Comparison of ENCODE assay signal across 8 mouse cellular contexts in the genomic region with DNA sequence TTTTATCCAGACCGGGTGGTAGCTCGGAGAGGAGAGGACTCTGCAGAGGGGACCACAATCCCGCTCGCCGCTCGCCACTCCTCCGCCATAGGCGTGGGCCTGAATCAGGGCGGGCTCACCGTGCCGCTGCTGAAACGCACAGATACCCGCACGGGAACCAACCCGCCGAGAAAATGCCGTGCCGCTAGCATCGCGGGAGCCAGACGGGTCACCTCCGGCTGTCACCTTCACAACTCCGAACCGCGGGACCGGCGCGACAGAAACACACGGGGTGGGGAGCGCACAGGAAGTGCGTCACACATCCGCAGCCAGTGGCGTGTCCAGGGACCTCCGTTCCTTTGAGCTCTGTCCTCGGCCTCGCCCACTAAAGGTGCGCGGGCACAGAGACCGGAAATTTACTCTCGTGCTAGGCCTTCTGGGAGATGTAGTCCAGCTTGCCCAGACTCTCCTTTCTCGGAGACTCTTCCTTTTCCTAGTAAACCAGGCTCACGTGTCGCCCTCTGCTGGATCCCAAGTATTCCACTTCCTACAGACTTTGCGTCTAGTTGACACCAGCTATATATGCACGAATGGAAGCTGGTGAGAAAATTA. TPM values are rescaled to one million over a fixed set of nuclear protein-coding genes. Genes with fewer than 3 reads are reported as not detected.
DNase-seq lines count a peak whose midpoint lies in the region; ATAC-seq and TF ChIP-seq lines count a peak whose summit lies in the region.

Ndufv1 (minus strand) TSS at position 375 of the 591 bp plus-strand sequence.

- no peak for TF ChIP-seq POLR2A in bone marrow macrophage, adult 2 months (IDR thresholded peaks at IDR 0.05; ENCODE audit: borderline replicate concordance, low read depth, low read length)
- TF ChIP-seq POLR2A in embryonic fibroblast, embryonic 13.5 days (IDR thresholded peaks at IDR 0.05; ENCODE audit: low read depth, low read length), result peak; percentile 64

- no peaks in the 10 kb centered on the region for H3K9me3 ChIP-seq in kidney, embryonic 14.5 days (ENCODE audit: control insufficient read depth, low read length)
- no peaks in the 10 kb centered on the region for H3K9me3 ChIP-seq in limb, embryonic 15.5 days

- peak; percentile 99 for ATAC-seq in kidney, embryonic 14.5 days (ENCODE audit: low FRiP score, low TSS enrichment)
- peak; percentile 98 for ATAC-seq in limb, embryonic 15.5 days (ENCODE audit: insufficient number of reproducible peaks, low FRiP score, low TSS enrichment, low read depth)

- no peak for TF ChIP-seq CTCF in bone marrow macrophage, adult 2 months (IDR thresholded peaks at IDR 0.05; ENCODE audit: low read depth, low read length)
- peak; percentile 56; the same call in 1 of the 2 replicates for TF ChIP-seq CTCF in embryonic fibroblast, embryonic 13.5 days (IDR thresholded peaks at IDR 0.05; ENCODE audit: borderline replicate concordance, insufficient read depth, low read length)

- peak within 1 kb of the TSS; percentile 69 for H3K4me2 ChIP-seq in kidney, embryonic 14.5 days (replicated peaks; ENCODE audit: low read depth, low read length)
- H3K4me2 ChIP-seq in limb, embryonic 15.5 days, result peak within 1 kb of the TSS; percentile 58

- WGBS in kidney, embryonic 14.5 days, result under 1% methylated on average over 42 of the region's 45 CpGs
- WGBS in limb, embryonic 15.5 days, result under 1% methylated on average over 45 of the region's 45 CpGs

- H3K4me3 ChIP-seq in bone marrow macrophage, adult 2 months (ENCODE audit: insufficient read depth, low read length), result peak within 1 kb of the TSS; percentile 91
- H3K4me3 ChIP-seq in embryonic fibroblast, embryonic 13.5 days (ENCODE audit: insufficient read depth, low read length), result peak within 1 kb of the TSS; percentile 77
- H3K4me3 ChIP-seq in kidney, embryonic 14.5 days (ENCODE audit: low read length), result peak within 1 kb of the TSS; percentile 69
- H3K4me3 ChIP-seq in limb, embryonic 15.5 days, result peak within 1 kb of the TSS; percentile 67

- H3K9ac ChIP-seq in kidney, embryonic 14.5 days (ENCODE audit: low read depth, low read length), result peak within 1 kb of the TSS; percentile 62
- H3K9ac ChIP-seq in limb, embryonic 15.5 days, result peak within 1 kb of the TSS; percentile 81

- peaks cover 6% of the 10 kb centered on the region for H3K4me1 ChIP-seq in bone marrow macrophage, adult 2 months (ENCODE audit: control insufficient read depth, insufficient read depth, low read length)
- peaks cover 2% of the 10 kb centered on the region; the same call in 1 of the 2 replicates for H3K4me1 ChIP-seq in embryonic fibroblast, embryonic 13.5 days (ENCODE audit: control insufficient read depth, insufficient read depth, low read length)
- peaks cover 5% of the 10 kb centered on the region; the same call in 1 of the 2 replicates for H3K4me1 ChIP-seq in kidney, embryonic 14.5 days (ENCODE audit: control insufficient read depth, insufficient read depth, low read length)
- H3K4me1 ChIP-seq in limb, embryonic 15.5 days, result peaks cover 13% of the 10 kb centered on the region

- peaks cover 36% of the 10 kb centered on the region for H3K36me3 ChIP-seq in kidney, embryonic 14.5 days (ENCODE audit: control insufficient read depth, insufficient read depth, low read length)
- H3K36me3 ChIP-seq in limb, embryonic 15.5 days, result peaks cover 34% of the 10 kb centered on the region

- peak; percentile 97 for DNase-seq in A20 (ENCODE audit: low read depth, low spot score)
- DNase-seq in heart, adult 9 months (ENCODE audit: low spot score in 2 of 2), result peak; percentile 98
- DNase-seq in monocyte, adult 2 months (ENCODE audit: low read depth in 1 of 2, low spot score in 2 of 2), result peak; percentile 87 to 92
- DNase-seq in spleen, postnatal 36 days (ENCODE audit: low spot score in 2 of 2), result peak; percentile 97 to 98

- peak within 1 kb of the TSS; percentile 20 for H3K27ac ChIP-seq in bone marrow macrophage, adult 2 months (ENCODE audit: insufficient read depth, low read depth, low read length)
- no peak within 1 kb of the TSS for H3K27ac ChIP-seq in embryonic fibroblast, embryonic 13.5 days (ENCODE audit: insufficient read depth, low read length)
- no peak within 1 kb of the TSS for H3K27ac ChIP-seq in kidney, embryonic 14.5 days (ENCODE audit: low read depth, low read length)
- peak within 1 kb of the TSS; percentile 77 for H3K27ac ChIP-seq in limb, embryonic 15.5 days

- no peaks in the 10 kb centered on the region for H3K27me3 ChIP-seq in kidney, embryonic 14.5 days (ENCODE audit: control insufficient read depth, insufficient read depth, low read length)
- H3K27me3 ChIP-seq in limb, embryonic 15.5 days, result no peaks in the 10 kb centered on the region

RNA-seq across cellular contexts. Expression of gene Ndufv1, which starts in this region (rescaled TPM):
- polyA plus RNA-seq in bone marrow macrophage, adult 2 months (2012; ENCODE audit: insufficient read depth, insufficient read length, missing spikeins), result 62.3 TPM in 2 replicates
- polyA plus RNA-seq in embryonic fibroblast, embryonic 13.5 days (2011; ENCODE audit: insufficient read length, low read depth, missing spikeins), result 64.3 and 74.1 TPM in 2 replicates
- 214 and 223 TPM in 2 replicates for polyA plus RNA-seq in kidney, embryonic 14.5 days (2014; fragmentation: Nextera tagmentation; extraction: Ambion mirVana)
- 193 and 209 TPM in 2 replicates for polyA plus RNA-seq in limb, embryonic 15.5 days (2015; fragmentation: Nextera tagmentation; extraction: Ambion mirVana)

Comparison
In these comparisons a context has a peak if more than half of its experiments do, and no peak if none do; other contexts are left out.
1. H3K27ac ChIP-seq: peak in bone marrow macrophage, adult 2 months (single experiment) and limb, embryonic 15.5 days (single experiment); none in embryonic fibroblast, embryonic 13.5 days (single experiment) and kidney, embryonic 14.5 days (single experiment).
2. Peak in every context shown above with its lines, with median percentiles within 50 percentile points of each other: DNase-seq and H3K4me3 ChIP-seq.